Mouse (Mus musculus): ENCODE results near the gene Sema6b.

DNA sequence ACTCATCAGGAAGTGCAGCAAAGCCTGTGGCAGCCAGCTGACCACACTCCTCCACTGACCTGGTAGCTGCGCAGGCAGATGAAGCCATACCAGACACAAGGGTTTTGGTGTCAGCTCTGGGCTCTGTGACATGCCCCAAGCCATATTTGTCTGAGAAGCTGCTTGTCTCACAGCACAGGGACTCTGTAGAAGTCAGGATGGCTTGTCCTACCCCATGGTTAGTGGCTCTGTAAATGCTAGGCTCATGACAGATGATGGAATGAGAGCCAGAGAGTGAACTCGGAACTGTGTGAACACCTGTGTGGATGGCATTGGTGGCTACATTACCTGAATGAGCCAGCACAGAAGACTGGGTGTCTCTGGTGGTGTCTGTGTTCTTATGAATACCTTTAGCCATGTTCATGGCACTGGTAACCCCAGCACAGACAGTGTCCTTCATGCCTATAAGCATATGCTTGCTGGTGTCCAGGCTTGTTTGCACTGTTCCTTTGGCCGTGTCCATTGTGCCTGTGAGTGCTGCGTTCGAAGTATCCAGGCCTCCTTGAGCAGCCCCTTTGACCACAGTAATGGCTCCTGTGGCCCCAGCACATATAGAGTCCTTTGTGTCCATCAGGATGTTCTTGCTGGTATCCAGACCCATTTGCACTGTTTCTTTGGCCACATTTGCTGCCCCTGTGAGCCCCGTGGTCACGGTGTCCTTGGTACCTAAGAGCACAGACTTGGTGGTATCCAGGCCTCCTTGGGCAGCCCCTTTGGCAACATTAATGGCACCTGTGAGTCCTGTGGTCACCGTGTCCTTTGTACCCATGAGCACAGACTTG lies 36.5 kb downstream of the Sema6b start:
- TF ChIP-seq CTCF (IDR thresholded peaks at IDR 0.05; ENCODE audit: borderline replicate concordance, insufficient read depth, low read length) (no peak), POLR2A (IDR thresholded peaks at IDR 0.05; ENCODE audit: low read depth, low read length) (no peak)
